Mouse (Mus musculus) NIH3T3 (cell line): ENCODE data around the gene Wwtr1.
A peak's percentile ranks its signal among the peaks of the same experiment; 100 is the strongest.

Experiments
- DNase-seq: peaks from one replicate; pipeline ENCODE4 v3.0.0-alpha.2; 2012; ENCODE audit warnings: low read depth

Wwtr1 gene

DNA sequence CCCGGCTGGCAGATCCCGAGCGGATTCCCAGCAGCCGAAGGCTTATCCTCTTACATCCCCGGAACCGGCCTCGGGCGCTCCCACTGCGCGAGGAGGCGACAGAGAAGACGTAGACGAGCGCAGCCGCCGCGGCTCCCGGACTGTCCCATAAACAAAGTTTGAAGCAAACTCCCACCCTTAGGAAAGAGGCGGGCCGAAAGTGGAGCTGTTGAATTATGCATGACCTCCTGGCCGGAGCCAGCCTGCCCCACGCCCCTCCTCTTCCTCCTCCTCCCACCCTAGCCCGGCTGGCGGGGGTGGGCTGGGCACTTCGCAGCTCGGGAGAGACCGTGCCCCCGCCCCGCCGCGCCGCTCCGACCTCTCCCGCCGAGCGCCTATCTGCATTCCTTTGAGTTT lies at the start of gene Wwtr1:
TSS of gene Wwtr1 (minus strand) at position 251 of the 396 bp plus-strand sequence.
- DNase-seq, result peak; percentile 95

DNA sequence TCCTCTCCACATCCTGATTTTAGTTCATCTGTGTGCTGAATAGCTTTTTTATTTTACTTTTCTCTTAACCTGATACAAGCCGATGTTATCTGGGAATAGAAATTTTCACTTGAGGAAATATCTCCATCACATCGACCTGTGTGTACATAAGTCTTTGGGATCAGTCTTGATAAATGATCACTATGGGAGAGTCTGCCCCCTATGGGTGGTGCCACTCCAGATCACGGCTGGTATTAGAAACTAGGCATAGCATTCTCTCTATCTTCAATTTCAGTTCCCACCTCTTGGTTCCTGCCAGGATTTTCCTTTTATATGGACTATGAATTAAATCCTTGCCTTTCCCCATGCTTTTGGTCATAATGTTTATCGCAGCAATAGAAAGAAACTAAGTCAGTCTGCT lies 44.0 kb upstream of the Wwtr1 start:
- peak; percentile 32 for DNase-seq

DNA sequence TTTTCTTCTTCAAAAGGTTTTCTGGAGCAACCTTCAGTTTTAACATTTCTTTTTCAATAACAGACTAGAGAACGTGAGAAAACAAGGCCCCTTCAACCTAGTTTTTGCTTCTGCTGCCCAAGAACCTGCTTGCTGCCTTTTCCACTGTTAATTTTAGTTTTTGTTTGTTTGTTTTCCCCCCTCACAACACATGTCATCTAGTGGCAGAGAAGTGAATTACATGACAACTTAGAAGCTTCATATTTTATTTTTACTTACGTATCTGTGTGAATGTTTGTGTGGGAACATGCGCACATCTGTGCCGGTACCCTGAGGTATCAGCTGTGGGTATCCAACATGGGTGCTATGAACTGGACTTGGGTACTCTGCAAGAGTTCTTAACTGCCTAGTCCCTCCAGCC lies 39.9 kb upstream of the Wwtr1 start:
- peak; percentile 64 for DNase-seq

DNA sequence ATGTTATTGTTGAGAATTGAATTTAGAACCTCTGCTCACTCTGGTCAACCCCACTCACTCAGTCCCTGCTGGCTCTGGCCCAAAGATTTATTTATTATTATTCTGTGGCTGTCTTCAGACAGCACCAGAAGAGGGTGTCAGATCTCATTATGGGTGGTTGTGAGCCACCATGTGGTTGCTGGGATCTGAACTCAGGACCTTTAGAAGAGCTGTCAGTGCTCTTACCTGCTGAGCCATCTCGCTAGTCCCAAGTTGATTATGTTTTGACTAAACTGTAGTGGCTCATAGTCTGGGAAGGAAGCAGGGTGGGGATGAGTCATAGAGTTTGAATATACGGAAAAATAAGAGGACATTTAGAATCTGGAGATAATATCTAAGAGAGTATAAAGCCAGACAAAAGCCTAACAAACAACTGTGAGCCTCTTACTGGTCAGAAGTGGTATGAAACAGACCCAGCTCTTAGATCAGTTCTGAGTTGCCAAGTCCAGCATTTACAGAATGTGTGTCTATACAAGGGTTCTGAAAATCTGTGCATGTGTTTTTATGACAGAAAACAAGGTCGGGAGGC lies 36.8 kb upstream of the Wwtr1 start:
- DNase-seq, result peak; percentile 50

DNA sequence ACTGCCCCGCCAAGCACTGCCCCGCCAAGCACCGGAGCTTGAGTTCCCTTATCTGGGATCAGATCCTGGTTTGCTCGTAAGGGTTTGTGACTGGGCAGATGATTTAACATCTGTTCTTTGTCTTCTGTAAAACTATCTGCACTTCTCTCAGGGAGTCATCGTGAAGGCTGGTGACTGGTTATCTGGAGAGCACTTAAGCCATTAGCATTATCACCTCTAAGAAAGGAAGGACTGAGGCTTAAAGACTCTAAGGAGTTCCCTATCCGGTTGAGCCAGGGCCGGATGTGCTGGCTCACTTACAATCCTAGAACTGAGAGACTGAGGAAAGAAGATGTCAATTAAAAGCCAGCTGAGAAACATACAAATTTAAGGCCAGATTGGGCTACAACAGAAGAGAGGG lies 36.1 kb upstream of the Wwtr1 start:
- DNase-seq, result no peak

DNA sequence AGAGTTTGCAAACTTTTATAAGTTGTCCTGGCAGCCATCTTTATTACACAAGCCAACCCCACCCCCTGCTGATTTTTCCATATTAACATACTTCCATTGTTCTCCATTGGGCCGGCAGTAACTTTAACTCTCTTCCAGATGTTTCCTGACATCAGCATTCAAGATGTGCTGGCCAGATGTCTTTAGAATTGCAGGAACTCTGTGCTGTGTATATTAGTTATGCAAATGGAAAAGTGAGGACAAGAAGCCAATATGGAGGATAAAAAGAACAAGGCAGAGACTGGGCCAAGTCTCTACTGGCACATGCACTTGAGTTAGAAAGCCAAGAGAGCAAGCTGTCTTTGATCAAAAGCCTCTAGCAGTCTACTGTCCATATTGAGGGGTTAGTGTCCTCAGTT lies 28.9 kb upstream of the Wwtr1 start:
- DNase-seq, result peak; percentile 49

DNA sequence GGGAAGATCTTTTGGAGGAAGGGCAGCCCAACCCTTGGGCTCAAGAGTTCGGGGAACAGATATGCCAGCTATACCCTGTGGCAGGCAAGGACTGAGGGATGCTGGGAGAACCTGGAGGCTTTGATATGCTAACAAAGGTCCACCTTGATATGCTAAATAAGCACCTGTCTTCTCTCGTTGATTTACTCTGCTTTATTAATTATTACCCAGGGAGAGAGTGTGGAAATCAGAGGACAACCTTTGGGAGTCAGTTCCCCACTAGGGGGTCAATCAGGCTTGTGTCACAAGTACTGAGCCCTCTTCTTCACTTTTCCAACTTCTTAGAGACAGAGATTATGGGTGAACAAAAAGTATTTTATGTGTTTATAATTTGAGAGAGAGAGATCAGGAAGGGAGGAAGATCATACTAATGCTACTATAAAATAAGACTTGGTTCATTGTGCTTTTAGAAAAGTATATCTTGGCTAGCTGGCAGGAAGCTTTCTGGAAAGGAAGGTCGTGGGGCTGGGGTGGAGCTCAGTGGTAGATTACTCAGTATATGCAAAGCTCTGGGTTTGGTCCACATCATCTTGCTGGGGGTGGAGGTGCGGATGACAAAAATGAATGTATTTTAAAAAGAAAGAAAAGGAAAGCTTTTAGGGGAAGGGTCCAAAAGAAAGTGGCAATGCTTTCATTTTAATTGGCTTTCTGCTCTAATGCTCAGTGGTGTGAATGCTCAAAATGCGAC lies 28.3 kb upstream of the Wwtr1 start:
- DNase-seq, result no peak

DNA sequence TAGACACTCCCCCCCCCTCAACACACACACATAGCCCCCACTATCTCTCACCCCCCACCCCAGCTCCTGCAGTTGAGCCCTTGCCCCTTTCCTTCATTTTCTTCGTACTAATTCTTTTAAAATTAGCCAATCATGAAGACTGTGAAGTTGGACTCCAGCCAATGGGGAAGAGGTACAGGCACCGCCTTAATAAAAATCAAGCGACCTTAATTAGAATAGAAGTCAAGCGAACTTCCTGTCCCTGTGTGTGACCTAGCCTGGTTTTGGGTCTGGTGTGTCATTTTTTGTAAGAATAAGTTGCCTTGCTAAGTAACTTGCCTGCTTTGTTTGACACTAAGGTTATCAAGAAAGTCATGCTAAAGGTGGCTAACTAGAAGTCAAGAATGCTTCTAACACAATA lies 26.9 kb upstream of the Wwtr1 start:
- DNase-seq, result no peak

DNA sequence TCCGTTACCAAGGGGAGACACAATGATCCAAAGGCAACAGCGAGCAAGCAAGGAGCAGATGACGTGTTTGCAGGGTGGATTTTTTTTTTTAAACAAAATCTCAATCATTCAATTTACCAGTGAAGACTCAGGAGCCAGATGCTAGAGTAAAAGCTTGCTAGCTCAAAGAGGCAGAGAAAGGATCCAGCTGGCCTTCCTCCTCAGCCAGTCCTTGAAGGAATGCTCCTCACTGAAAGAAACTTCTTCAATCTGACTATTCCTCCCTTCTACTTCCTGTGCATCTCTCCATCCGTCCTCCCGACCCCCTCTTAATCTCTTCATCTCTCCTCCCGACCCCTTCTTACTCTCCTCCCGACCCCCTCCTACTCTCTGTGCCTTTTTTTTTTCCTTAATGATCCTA lies 20.9 kb upstream of the Wwtr1 start:
- DNase-seq, result no peak

DNA sequence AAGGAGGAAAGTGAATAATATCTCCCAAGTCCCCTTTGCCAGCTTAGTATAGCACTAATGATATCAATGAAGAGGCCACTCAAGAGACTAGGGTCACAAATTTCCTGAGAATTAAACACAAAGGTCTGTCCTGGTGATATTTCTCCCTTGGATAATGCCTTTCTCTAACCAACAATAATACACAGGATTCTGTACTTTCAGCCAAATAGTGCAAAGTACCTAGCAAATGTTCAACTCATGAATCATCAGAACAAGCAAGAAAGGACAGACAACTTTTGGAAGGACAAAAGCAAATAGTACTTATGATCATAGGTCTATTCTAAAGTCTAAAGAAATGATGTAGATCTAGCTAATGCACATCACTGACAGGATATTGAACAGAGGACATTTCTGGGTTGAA lies 19.8 kb upstream of the Wwtr1 start:
- no peak for DNase-seq

DNA sequence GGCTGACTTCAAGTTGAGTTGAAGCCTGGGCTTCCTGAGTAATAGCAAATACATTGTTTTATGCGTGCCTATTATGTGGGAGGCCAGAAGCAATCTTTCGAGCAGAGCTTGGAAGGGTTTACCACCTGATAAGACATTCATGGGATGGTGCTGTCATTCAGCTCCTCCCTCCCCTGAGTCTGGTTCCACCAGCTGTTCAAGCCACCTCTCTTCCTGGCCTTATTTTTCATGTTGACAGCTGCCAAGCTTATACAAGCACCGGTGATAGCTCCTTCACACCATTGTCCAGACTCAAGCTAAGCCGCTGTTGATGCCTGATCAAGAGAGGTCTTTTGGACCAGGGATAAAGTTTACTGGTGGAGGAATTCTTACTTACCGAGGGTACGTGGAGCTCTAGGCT lies 10.3 kb upstream of the Wwtr1 start:
- no peak for DNase-seq

DNA sequence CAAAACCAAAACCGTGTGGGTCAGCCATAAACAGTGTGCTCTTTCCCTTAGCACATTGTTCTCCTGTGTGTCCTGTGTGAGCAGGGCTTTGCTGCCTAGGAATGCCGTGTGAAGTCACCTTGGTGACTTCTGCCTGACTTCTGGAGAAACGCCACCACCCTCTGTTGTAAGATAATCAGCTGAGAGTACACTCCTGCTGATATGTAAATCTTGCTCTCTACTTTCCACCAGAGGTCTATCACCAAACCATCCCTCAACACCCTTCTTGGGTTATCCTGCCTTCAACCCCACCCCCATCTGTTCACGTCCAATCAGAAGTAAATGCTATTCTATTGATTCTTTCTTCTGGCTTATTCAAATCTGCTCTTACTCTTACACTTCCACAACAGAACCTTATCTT lies 7.8 kb upstream of the Wwtr1 start:
- DNase-seq, result no peak

DNA sequence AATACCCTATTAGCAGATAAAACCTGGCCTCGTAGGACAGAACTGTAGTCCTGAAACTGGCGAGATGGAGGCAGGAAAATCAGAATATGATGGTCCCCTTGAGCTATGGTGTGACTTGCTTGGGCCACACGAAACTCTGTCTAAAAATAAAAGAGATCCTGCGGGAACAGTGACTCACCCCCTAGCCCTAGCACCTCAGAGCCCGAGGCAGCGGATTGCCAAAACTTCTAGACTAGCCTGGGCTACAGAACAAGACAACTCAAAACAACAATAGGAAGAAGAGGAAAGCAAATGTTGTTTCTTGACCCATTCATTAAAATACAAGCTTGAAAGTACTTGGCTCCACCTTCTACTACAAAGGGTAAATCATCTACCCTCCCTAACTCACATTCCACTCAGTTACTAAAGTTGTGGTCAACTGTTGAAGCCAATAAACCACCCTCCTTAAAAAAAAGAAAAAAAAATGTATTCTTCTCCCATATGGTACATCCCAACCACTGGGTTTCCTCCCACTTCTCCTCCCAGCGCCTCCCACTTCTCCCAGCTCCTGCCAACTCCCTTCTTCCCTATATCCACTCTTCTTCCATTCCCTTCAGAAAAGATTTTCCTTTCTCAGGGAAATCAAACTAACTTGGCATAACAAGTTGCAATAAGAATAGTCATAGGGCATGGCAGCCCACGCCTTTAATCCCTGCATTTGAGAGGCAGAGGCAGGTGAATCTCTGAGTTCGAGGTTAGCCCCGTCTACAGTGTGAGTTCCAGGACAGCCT lies 4.9 kb upstream of the Wwtr1 start:
- no peak for DNase-seq

DNA sequence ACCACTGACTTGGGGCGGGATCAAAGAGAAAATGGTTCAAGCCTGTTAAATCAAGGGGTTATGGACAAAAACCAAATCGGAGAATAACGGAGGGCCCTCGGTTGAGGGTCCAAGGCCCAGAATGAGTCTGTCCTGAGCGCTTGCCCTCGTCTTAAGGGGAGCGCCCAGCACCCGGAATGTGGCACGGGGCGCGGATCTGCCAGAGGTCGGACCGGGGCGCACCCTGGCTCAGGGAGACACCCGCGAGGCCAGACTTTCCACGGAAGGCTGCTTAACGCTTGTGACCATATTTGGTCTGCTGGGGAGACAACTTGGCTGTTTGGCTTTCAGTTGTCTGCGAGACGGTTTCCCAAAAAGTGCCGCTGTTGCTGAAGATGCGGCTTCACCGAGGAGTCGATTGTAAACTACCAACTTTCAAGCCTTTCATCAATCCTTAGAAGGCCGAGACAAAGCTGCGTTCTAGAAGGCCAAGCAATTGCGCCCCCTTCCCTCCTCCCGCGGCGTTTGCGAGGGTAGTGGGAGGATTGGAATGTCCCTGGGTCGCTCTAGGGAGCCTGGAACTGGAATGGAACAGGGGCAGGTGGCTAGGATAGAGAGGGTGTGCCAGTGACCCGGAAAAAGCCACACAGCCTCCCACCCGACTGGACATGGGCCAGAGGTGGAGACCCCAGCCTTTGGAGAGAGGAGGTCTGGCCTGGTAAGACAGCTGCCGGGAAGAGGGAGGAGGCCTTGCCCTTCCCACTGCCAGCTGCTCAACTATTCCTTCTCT lies 530 bp upstream of the Wwtr1 start:
- DNase-seq, result peak; percentile 83

DNA sequence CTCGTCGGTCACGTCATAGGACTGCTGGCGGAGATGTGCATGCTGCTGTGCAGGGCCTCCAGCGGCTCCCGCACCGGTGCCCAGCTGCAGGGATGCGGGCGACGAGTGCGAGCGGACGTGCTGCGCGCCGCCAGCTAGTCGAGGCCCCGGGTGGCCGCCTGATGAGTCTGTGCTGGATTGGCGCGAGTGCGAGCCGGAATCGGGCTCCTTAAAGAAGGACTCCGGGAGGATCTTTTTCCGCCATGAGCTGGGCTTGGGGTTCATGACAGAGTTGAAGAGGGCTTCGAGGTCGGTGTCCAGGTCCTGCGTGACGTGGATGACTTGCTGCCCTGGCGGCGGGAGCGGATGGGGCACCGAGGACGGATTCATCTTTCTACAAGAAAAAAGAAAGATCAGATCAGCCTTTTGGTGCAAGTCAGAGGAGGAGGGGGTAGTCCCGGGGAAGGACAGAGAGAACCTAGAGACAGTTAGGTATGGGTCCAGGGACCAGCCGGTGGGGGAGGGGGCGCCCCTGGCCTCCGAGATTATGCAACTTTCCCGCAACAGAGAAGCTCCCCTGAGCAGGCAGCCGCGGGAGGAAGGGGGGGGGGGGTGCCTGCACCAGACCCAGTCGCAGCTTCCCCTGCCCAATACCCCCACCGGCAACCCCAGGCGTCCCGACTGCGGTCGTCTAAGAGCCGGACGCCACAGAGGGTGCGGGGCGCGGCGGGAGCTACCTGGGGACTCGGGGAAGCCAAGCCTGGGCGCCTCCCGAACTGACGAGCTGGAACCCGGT lies 638 bp downstream of the Wwtr1 start:
- peak; percentile 70 for DNase-seq

DNA sequence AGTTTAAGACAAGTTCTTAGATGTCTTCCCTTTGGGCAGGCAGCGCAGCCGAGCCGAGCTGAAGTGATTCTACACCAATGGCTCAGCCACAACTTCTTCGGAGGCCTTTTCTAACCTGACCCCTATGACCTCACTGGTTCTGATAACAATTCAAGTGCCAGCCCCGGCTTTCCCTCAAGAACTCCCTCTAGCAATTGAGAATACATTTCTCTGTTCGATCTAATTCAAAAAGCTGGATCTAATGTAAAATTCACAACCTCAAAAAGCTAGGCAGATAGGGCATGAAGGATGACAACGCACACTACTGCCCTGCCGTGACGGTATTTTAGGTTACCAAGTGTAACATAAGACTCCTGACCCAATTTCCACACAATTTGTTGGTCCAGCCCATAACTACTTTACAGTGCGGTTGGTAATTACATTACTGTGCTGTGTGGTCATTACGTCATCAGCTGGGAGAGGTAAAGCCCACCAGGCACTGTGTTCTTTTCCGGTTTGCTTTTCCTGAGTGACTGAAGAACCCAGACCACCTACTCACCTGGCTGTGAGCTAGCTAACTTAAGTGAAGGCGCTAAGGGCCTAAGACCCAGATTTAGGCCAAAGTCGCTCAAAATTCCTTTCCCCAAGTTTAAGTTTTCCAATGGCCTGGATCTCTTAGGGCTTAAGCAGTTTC lies 1.7 kb downstream of the Wwtr1 start:
- peak; percentile 67 for DNase-seq

DNA sequence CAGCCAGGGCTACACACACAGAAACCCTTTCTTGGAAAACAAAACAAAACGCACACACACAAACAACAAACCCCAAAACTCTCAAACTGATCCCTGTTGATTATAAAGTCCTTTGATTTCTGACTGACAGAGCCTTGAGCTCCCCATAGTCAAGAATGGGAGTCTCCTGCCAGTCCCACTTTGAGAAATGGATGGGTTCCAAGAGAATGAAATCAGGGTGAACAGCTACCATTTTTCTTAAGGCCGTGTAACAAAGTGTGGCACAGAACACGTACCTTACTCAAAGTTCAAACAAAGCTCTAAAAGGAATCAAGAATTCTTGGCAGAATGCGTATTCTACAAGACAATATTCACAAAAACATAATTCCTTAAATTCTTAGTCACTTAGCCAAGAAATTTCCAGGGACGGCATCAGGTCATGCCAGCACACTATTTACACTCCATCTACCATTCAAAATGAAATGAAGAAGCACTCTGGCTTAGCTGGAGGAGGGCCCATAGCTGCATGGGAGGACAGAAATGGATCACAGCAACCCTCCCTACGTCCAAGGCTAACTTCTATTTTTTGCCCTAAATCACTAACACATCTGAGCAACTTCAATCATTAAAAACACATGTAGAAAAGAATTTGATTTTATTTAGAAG lies 3.3 kb downstream of the Wwtr1 start:
- DNase-seq, result peak; percentile 77

DNA sequence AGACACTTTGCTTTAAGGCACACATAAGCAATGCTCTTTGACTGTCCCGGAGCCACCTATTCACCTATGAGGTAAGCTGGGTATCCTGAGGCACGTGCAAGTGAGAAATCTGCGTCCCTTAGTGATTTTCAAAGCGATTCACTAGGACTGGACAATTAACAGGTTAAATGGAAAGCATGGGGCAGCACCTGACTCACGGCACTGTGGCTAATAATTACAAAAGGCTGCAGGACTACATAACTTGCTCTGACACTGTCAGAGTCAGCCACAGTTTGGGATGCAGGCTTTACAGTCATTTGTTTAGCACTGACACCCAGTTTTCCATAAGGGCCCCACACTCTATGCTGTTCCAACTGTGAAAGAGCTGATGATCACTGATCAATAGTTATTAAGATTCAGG lies 9.1 kb downstream of the Wwtr1 start:
- DNase-seq, result no peak

DNA sequence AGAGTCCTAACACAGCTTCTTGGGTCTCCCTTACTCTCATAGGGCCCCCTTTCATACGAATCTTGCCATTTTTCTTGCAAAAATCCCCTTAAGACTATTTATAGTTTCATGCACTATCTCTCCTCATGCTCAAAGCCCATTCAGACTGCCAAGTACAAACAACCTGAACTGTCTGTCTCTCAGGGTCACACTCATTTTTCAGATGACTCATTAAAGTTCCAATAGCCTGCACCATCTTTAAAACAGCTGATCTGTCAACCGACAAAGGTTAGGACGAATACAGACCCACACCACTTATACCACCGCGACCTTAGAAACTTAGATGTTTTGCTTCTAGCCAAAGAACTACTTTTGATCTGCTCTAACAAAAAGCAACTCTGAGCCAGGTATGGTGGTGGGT lies 12.1 kb downstream of the Wwtr1 start:
- DNase-seq, result no peak

DNA sequence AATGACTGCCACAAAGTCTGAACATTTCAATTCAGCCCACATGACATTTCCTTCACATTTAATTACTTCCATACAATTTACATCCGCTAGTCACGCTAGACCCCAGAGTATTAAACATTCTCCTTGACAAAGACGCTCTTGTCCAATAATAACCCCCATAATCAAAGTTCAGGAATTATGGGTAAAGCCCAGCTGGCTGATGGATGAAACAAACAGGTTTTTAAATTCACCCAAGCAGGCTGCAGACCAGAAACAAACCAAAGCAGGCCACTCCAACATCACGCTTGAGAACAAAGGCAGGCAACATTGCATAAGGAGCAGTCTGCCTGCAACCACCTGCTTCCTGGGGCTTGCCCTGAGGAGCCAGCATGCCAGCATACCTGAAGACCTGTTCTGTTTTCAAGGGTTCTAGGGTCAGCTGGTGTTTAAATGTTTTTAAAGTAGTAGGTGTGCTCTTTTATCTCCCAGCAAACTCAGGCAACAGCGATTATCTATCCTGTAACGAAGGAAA lies 12.7 kb downstream of the Wwtr1 start:
- DNase-seq, result no peak

DNA sequence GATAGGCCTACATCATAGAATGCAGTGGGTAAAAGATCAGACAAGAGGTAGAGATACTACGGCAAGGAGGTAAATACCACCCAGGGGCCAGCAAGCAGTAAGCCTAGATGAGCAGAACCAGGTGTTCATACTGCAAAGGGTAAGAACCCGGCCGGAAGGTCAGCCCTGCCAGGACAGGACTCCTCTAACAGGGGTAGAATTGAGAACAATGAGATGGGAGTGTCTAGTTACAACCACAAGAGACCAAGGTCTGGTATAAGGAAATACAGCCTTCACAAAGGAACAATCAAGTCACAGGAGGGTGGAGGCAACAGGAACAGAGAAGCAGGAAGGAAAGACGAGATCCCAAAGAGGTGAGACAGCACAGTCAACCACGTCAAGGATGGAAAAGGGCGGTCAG lies 16.9 kb downstream of the Wwtr1 start:
- DNase-seq, result no peak
